Mouse (Mus musculus) MEL-GATA-1-ER (cell line): ENCODE data around the gene Optc.

Experiments
- DNase-seq: peaks from one replicate; pipeline ENCODE4 v3.0.0-alpha.2; 2012; ENCODE audit warnings: low read depth; ENCODE audit errors: extremely low read depth

Gene Optc

DNA sequence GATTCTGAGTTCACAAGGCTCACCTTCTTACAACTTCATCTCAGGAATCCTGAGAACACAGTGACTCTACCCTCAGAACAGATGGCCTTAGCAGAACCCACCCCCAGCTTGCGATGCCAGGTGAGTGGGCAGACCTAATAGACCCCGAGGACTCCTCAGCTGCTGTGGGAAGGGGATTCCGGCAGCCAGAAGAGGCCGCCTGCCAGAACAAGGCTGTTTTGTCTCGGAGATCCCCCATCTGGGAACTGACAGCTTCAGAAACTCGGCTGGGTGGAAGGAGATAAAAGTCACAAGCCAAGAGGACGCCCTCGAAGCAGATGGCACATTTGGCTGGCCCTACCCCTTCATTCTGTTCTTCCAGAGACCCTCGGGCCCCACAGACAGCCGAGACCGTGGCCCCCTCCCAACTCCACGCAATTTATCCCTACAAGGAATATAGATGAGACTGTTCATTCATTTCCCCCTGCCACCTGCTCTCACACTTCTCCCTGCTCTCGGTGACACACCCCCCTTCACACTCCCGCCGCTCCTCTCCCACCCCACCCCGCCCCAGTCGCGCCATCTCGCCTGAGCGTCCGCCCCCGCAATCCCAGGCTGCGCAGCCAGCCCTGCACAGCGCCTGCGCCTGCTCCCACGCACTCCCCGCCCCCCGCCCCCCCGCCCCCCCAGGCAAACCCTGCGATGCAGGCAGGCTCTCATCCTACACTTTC, at the start of gene Optc:
Gene Optc (minus strand): TSS at position 51 of the 710 bp plus-strand sequence.
- DNase-seq = no peak

DNA sequence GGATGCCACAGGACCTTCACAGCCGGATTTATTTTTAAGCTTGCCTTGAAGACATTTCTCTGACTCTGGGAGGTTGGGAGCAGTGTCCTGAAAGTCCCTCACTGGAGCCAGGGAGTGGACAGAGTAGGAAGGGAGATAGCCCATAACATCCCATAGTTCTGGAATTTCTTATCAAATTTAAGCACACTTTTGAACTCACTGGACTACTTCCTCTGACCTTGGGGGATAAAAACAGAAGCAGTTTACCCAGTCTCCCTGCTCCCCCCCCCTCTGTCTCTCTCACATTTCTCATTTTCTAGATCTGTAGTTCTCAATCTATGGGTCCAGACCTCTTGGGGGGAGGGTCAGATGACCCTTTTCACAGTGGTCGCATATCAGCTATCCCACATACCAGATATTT, 46.2 kb upstream of the Optc start:
- DNase-seq = peak; percentile 68

- DNase-seq = no peak
These were observed 45.5 kb upstream of the Optc start for GRCm38 (mm10) chr1:133953261-133953742.

- peak; percentile 91 for DNase-seq
These were observed 43.8 kb upstream of the Optc start for GRCm38 (mm10) chr1:133951598-133951997.

GRCm38 (mm10) chr1:133950061-133950782, 42.4 kb upstream of the Optc start:
- peak; percentile 85 for DNase-seq

GRCm38 (mm10) chr1:133945106-133945505, 37.3 kb upstream of the Optc start:
- DNase-seq = no peak

DNA sequence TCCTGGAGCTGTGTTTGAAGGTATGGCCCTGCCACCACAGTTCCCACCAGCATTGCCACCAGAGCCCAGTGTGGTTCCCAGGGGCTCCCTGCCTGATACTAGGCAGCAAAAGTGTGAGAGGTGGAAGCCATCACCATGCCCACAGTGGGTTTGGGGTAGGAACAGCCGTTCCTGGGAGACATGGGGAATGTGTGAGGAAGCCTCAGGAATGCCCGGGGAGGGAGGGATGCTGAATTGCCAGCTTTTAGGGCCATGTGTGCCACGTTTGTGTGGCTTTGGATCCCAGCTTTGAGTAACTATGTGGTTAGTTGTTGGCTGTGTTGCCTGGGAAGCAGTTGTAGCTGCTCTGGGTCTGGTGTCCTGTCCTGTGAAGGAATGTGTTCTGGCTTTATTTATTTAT, 34.1 kb upstream of the Optc start:
- no peak for DNase-seq

DNA sequence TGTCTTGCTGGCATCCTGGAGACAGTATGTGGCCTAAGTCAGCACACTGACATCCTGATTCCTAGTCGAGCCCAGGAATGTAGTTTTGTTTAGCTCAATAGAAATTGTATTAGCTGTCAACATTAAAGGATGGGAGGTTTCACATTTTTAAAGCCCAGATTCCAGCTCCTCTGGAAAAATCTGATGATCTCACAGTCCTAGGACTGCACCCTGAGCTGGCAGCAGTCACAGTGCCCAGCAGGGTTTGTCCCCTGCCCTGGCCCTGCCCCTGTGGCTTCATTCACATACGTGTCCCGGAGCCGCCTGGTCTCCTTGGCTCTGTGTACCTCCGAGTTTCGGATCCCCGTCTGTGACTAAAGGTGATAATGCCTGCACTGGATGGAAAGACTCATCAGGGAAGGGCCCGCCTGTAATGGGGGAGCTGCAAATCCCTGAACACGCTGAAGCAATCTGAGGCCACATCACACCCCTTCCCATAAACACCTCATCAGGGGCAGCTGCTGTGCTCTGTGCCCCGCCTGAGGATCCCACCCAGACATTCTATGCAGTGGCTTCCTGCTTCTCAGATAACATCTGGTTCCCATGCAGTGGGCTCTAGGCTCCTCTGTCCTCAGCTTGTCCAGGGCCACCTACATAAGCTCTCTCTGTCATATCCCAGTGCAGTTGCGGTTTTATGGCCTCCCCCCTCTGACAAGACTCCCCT, 33.5 kb upstream of the Optc start:
- DNase-seq = no peak

GRCm38 (mm10) chr1:133940481-133941092, 32.8 kb upstream of the Optc start:
- no peak for DNase-seq

DNA sequence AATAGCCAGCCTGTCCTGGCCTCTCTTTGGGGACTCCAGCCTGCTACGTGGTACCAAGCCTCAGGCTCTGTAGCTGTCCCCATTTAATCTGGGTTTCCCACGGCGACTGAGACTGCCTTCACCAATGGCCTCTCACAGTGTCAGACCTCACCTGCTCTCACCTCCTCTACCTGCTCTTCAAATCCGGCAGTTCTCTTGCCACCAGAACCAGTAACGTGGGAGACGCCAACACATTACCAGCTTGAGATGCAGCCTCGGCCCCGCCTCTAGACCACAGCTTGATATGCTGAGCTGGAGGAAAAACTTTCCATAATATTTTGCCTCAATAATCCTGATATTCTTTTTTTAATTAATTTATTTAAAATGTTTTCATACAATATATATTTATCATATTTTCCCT, 31.9 kb upstream of the Optc start:
- no peak for DNase-seq

- no peak for DNase-seq
These were observed 28.4 kb upstream of the Optc start for GRCm38 (mm10) chr1:133936169-133936568.

GRCm38 (mm10) chr1:133934354-133934963, 26.7 kb upstream of the Optc start:
- DNase-seq = no peak

DNA sequence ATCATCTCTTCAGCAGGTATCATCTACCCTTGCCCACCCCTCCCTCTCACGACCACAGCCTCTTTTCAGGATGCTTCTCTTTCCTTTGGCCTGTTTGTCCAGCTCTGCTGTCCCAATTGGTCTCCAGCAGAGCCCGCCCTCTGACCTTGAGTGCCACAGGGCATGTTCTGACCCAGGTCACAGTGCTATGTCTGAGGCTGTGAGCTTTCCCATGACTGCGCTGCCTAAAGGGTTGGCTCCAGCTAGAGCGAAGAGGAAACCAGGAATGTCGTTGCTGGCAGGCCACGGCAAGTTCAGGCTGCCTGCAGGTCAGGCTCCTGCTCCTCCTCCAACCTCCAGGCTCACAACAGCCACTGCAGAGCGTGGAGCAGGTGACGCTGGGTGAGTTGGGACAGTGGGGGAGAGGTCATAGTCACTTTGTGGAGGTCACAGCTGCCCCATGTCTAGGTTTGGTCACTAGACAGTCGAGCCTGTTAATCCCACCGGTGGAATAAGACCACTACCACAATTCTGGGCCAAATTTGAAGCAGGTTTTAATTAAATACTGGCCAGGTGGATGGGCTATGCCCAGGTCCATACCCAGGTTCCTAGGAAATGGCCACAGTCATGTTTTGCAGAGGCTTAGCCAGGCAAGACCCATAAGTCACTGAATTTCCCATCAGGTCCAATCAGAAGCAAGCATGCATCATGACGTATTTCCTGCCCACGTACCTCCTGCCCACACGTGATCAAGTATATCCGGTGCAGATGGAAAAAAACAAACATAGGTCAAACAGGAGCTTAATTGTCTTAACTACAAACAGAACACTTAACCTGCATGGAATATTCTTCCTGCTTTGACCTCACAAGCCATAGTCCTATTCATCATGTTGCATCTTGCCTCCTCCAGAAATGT, 25.7 kb upstream of the Optc start:
- DNase-seq = no peak

DNA sequence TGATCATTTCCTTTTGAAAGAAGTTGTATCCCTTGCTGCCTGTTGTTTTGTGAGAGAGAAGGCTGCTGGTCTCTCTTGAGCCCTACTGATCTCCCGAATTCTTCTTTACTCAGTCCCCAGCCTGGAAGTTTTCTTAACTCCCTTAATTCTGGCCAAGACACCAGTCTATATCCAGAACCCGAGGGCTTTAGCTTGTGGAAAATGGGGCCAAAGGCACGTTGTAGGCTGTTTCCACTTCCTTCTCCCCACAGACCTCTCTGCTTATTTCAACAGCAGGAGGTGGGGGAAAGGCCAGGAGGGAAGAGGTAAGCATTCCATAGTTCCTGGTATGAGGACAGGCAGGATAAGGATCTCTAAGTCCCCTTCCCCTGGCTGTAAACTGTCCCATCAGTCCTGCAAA, 22.2 kb upstream of the Optc start:
- no peak for DNase-seq

- no peak for DNase-seq
These were observed 17.4 kb upstream of the Optc start for GRCm38 (mm10) chr1:133925223-133925622.

- no peak for DNase-seq
These were observed 16.5 kb upstream of the Optc start for GRCm38 (mm10) chr1:133924141-133924875.

GRCm38 (mm10) chr1:133923071-133923470, 15.3 kb upstream of the Optc start:
- no peak for DNase-seq

GRCm38 (mm10) chr1:133921304-133921751, 13.5 kb upstream of the Optc start, which contains the start of gene Prelp:
Gene Prelp, minus strand, starts transcription at chr1:133921414.
- no peak for DNase-seq

DNA sequence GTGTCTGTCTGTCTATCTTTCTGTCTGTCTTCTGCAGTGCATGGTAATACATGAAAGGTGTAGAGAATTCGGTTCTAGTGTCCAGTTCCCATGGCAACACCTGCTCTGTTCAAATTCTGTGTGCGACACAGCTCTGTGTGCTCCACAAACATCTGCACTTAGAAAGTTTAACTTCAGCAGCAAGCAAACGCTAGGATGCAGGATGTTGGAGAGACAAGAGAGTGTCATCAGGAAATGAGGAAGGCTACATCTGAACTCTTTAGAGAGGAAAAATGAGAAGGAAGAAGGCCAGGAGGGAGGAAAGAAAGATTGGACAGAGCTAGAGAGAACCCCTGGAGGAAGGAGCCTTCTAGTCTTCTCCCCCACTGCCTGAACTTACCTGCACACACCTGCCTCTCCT, 13.1 kb upstream of the Optc start:
- DNase-seq = no peak
